Mouse (Mus musculus) layer of hippocampus, adult 6 months (tissue): ENCODE data around the gene Il1r1. TPM values are rescaled to one million over a fixed set of nuclear protein-coding genes. Genes with fewer than 3 reads are reported as not detected.

ENCODE experiments used
- long read RNA-seq, 2 experiments: library from polyadenylated mRNA; unstranded; transcript quantifications; one replicate each; pipeline ENCODE4 v2.0.0; 2019 to 2020
- polyA plus RNA-seq: library from polyadenylated mRNA; unstranded; fragments of <200 nt; fragmentation: Nextera tagmentation; gene quantifications from 2 replicates; pipeline ENCODE4 v1.2.3, GENCODE M21; 2021

Gene Il1r1
- 0.89 and 0.92 TPM in 2 replicates for polyA plus RNA-seq
- long read RNA-seq, experiment 1, partial matches to known transcripts: 0 of 2 reads
- long read RNA-seq, experiment 1, other reads (novel, unspliced or antisense): 2 of 2 reads
- long read RNA-seq, experiment 2, full-length matches to known transcripts: 2 of 7 reads
- long read RNA-seq, experiment 2, partial matches to known transcripts: 0 of 7 reads
- long read RNA-seq, experiment 2, other reads (novel, unspliced or antisense): 5 of 7 reads

DNA sequence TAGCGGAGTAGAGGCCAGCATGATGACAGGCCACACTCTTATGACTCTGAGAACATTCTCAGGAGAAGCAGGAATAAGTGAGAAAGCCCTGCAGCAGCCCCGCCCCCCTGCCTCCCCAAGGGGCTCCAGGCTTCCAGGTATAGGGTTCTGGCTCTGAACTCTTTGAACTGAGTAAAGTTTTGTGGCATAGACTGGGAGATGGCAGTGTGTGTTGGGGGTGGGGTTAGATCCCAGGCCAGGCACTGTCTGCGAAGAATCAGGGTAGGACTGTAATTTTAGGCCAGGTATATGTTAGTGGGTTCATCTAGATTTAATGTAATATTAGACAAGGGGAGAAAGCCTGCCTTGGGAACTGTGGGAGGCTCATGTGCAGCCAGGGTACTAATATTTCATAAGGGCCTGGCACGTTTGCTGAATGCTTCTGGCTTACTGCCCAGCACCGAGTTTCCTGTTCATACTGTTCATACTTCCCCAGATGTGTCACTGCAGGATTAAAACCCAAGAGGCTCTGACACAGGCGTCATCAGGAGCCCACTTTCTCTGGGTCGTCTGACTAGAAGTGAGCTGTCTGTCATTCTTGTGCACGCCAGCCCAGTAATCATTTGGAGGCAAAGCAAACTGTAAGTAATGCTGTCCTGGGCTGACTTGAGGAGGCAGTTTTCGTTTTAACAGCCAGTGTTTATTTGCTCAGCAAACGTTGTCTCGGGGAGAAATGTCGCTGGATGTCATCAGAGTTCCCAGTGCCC is at the start of gene Il1r1:
Gene Il1r1 (plus strand): TSS at position 542 of the 746 bp plus-strand sequence.

DNA sequence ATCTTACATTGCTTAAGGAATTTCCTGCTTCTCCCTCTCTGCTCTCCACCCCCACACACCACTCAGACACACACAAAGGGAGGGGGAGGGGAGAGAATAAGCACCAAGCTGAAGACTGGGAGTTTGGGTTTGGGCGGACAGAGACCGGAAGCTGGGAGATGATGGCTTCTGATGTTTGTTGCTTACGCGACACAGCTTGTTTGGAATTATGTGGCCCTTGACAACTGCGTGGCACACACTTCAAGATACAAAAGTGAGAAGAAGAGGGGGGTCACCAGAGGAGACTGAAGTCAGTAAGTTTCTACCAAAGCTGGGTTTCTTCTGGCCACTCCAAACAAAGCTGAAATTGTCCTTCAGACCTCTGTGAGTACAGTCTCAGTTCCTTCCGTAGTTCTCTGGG is 99.6 kb downstream of the Il1r1 start, which contains the start of gene Il1rl2:
Gene Il1rl2 (plus strand): TSS at position 154 of the 400 bp plus-strand sequence.

Other genes starting within 250 kb of the Il1r1 start
- gene Il1r2, start 151.0 kb upstream of the Il1r1 start, polyA plus RNA-seq: 0.75 and 1.1 TPM in 2 replicates
- gene Il1rl2, start 99.5 kb downstream of the Il1r1 start, polyA plus RNA-seq: 0.14 and 0.26 TPM in 2 replicates
- 0.04 and 0.16 TPM in 2 replicates for gene Il1rl1, start 204.5 kb downstream of the Il1r1 start, polyA plus RNA-seq
- not detected in 2 replicates for gene Il18r1, start 240.5 kb downstream of the Il1r1 start, polyA plus RNA-seq